Mouse (Mus musculus) brain, adult 2 months (tissue): Measurements from ENCODE around the gene Gm4744.
"Not testable (repeated sequence)": the region's sequence is repeated elsewhere in the genome, so short reads cannot be mapped to it uniquely, and the experiment has no call there.

Source experiments
- DNase-seq: peaks from one replicate; pipeline ENCODE4 v3.0.0; 2011; ENCODE audit warnings: low read depth, low spot score

The Gm4744 gene

DNA sequence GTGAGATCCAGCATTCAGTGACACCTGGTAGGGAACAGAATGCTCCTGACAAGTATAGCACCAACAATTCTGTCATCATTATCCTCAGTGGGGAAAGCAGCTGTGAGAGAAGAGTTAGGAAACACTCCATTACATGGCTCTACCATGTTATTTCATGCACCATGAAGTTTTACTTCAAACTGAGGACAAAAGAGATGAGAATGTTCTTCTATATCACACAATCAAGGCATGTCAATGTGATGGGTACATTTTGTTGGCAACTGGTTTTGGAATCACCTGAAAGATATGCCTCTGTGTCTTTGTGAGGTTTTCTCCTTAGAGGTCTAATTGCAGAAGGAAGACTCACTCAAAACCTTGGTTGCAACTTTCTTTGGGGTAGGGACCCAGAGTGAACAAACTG lies at the start of gene Gm4744:
Gm4744 (minus strand) TSS at position 101 of the 400 bp plus-strand sequence.
- DNase-seq: no peak

DNA sequence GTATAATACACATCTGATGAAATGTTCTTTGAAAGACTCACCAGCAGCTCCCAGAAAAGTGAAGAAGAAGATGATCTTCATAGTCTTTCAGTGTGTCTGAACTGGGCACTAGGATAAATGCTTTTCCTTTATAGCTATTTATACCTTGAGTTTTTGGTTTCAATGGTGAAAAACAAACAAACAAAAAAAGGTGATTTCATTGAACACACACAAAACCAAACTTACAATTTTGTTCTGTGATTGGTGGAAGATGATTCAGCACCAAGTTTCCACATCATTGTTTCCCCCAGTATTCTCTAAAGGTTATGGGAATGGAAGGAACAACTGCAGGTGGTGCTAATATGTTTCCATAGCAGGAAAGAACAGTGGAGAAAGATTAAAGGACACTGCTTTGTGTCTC lies 47.7 kb upstream of the Gm4744 start, which contains the start of gene Gm2663:
Gm2663 (minus strand) TSS at position 101 of the 400 bp plus-strand sequence.
- DNase-seq: not testable (repeated sequence)

DNA sequence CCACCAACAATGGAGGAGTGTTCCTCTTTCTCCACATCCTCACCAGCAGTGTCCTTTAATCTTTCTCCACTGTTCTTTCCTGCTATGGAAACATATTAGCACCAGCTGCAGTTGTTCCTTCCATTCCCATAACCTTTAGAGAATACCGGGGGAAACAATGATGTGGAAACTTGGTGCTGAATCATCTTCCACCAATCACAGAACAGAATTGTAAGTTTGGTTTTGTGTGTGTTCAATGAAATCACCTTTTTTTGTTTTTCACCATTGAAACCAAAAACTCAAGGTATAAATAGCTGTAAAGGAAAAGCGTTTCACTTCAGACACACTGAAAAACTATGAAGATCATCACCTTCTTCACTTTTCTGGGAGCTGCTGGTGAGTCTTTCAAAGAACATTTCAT lies 12.8 kb upstream of the Gm4744 start, which contains the start of gene 1810009J06Rik:
1810009J06Rik (plus strand) TSS at position 301 of the 400 bp plus-strand sequence.
- DNase-seq: not testable (repeated sequence)

DNA sequence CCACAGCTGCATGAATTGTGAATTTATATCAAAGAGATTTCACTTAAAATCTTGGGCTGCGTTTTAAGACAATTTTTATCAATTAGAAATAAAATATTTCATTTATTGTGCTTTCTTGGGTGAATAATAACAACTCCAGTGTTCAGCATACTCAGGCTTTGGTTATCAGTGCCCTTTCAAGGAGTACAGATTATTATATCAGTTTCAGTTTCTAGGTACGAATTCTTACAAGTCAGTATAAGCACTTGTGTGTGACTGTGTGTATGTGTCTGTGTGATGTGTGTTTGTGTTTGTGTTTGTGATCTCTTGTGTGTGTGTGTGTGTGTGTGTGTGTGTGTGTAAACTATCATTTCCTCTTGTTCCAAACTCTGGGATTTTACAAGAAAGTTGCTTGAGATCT lies 2.0 kb upstream of the Gm4744 start:
- DNase-seq: no peak

GRCm38 (mm10) chr6:40940457-40940856 lies 11.2 kb downstream of the Gm4744 start, which contains the start of gene 1700074P13Rik:
TSS of gene 1700074P13Rik (minus strand) at chr6:40940557.
- no peak for DNase-seq

DNA sequence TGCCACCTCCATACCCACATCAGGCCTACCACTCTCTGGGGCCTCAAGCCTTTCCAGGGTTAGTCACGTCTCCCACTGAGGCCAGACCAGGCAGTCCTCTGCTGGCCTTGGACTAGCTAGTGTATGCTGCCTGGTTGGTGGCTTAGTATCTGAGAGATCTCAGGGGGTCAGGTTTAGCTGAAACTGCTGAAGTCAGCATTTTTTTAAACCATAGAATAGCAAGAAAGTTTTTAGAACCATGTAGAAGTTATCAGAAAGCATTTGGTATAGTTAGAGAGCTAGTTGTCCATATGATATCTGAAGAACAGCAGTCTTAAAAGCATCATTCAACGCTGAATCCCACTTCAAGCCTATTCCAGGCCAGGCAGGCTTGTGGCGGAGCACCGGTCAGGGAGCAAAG lies 31.7 kb downstream of the Gm4744 start:
- DNase-seq: no peak

DNA sequence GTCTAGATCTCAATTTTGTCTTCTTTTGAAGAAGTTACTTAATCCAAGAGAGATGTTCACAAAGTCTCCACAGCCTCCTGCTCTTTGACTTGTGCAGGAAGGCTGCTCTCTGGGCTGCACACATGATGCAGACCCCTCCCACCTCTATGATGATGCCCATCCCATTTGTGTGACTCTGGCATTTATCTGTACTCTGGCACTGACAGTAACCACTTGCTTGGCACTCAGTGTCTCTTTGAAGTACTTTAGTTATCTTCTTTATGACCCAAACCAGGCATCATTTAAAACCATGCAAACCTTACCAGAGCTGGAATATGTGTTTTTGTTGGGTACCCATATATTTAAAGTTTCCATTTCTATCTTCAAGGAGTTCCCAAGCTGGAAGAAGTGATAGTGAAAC lies 51.4 kb downstream of the Gm4744 start, which contains the start of gene Prss58:
Prss58 (minus strand) TSS at position 101 of the 400 bp plus-strand sequence.
- no peak for DNase-seq
